Mouse (Mus musculus): ENCODE measurements around the gene Gfod2. TPM values are rescaled to one million over a fixed set of nuclear protein-coding genes. Genes with fewer than 3 reads are reported as not detected.

Gfod2 gene
- 4.7 TPM for polyA plus RNA-seq (2017; shearing (Covaris generic))

GRCm38 (mm10) chr8:105758277-105759108 is at the start of gene Gfod2:
TSS of gene Gfod2 (minus strand) at chr8:105758664.

GRCm38 (mm10) chr8:105707498-105708403 is 50.7 kb downstream of the Gfod2 start, which contains the start of the genes 4933405L10Rik and Enkd1:
TSS of gene 4933405L10Rik (plus strand) at chr8:105707655.
TSS of gene Enkd1 (minus strand) at chr8:105708210.

GRCm38 (mm10) chr8:105700966-105701824 is 57.3 kb downstream of the Gfod2 start, which contains the start of the genes Acd and Pard6a:
TSS of gene Acd (minus strand) at chr8:105701102.
TSS of gene Pard6a (plus strand) at chr8:105701148.

GRCm38 (mm10) chr8:105685796-105686308 is 72.6 kb downstream of the Gfod2 start, which contains the start of gene Carmil2:
TSS of gene Carmil2 (plus strand) at chr8:105686274.

Other genes with a start within 250 kb of the Gfod2 start
- gene Hsd11b2, start 239.9 kb downstream of the Gfod2 start, polyA plus RNA-seq (2017; shearing (Covaris generic)) = not detected
- gene Atp6v0d1, start 192.6 kb downstream of the Gfod2 start, polyA plus RNA-seq (2017; shearing (Covaris generic)) = 48.8 TPM
- 15.5 TPM for gene Ripor1, start 153.4 kb downstream of the Gfod2 start, polyA plus RNA-seq (2017; shearing (Covaris generic))
- gene Ctcf, start 122.1 kb downstream of the Gfod2 start, polyA plus RNA-seq (2017; shearing (Covaris generic)) = 38.0 TPM
- 3.3 TPM for gene Agrp, start 121.3 kb downstream of the Gfod2 start, polyA plus RNA-seq (2017; shearing (Covaris generic))
- 18.9 TPM for gene Carmil2, start 72.4 kb downstream of the Gfod2 start, polyA plus RNA-seq (2017; shearing (Covaris generic))
- 72.4 TPM for gene Acd, start 57.6 kb downstream of the Gfod2 start, polyA plus RNA-seq (2017; shearing (Covaris generic))
- 10.7 TPM for gene Pard6a, start 57.5 kb downstream of the Gfod2 start, polyA plus RNA-seq (2017; shearing (Covaris generic))
- not detected for gene 4933405L10Rik, start 51.0 kb downstream of the Gfod2 start, polyA plus RNA-seq (2017; shearing (Covaris generic))
- gene Enkd1, start 50.5 kb downstream of the Gfod2 start, polyA plus RNA-seq (2017; shearing (Covaris generic)) = 3.5 TPM
- gene Ranbp10, start 68.7 kb upstream of the Gfod2 start, polyA plus RNA-seq (2017; shearing (Covaris generic)) = 31.2 TPM
- gene Tsnaxip1, start 69.1 kb upstream of the Gfod2 start, polyA plus RNA-seq (2017; shearing (Covaris generic)) = 0.13 TPM
- gene Cenpt, start 94.6 kb upstream of the Gfod2 start, polyA plus RNA-seq (2017; shearing (Covaris generic)) = 17.1 TPM
- gene Thap11, start 96.5 kb upstream of the Gfod2 start, polyA plus RNA-seq (2017; shearing (Covaris generic)) = 11.7 TPM
- gene Nutf2, start 101.9 kb upstream of the Gfod2 start, polyA plus RNA-seq (2017; shearing (Covaris generic)) = 7.7 TPM
- gene Edc4, start 122.2 kb upstream of the Gfod2 start, polyA plus RNA-seq (2017; shearing (Covaris generic)) = 98.0 TPM
- 2.5 TPM for gene Nrn1l, start 134.9 kb upstream of the Gfod2 start, polyA plus RNA-seq (2017; shearing (Covaris generic))
- gene Pskh1, start 141.8 kb upstream of the Gfod2 start, polyA plus RNA-seq (2017; shearing (Covaris generic)) = 29.3 TPM
- 3.4 TPM for gene Ctrl, start 175.2 kb upstream of the Gfod2 start, polyA plus RNA-seq (2017; shearing (Covaris generic))
- gene Psmb10, start 179.8 kb upstream of the Gfod2 start, polyA plus RNA-seq (2017; shearing (Covaris generic)) = 546 TPM
- 0.82 TPM for gene Lcat, start 184.7 kb upstream of the Gfod2 start, polyA plus RNA-seq (2017; shearing (Covaris generic))
- gene Slc12a4, start 207.4 kb upstream of the Gfod2 start, polyA plus RNA-seq (2017; shearing (Covaris generic)) = 13.3 TPM
- not detected for gene Dpep3, start 220.8 kb upstream of the Gfod2 start, polyA plus RNA-seq (2017; shearing (Covaris generic))
- gene Dus2, start 232.7 kb upstream of the Gfod2 start, polyA plus RNA-seq (2017; shearing (Covaris generic)) = 34.1 TPM
- gene Dpep2nb, start 247.3 kb upstream of the Gfod2 start, polyA plus RNA-seq (2017; shearing (Covaris generic)) = not detected